Mouse (Mus musculus) adrenal gland, postnatal 25 days (tissue): ENCODE data around the gene Gm4778. TPM values are rescaled to one million over a fixed set of nuclear protein-coding genes. Genes with fewer than 3 reads are reported as not detected.
A peak's percentile ranks its signal among the peaks of the same experiment; 100 is the strongest.
"Not testable (repeated sequence)": the region's sequence is repeated elsewhere in the genome, so short reads cannot be mapped to it uniquely, and the experiment has no call there.

Experiments used
- DNase-seq: peaks from one replicate; pipeline ENCODE4 v3.0.0; 2021; ENCODE audit warnings: mixed read lengths
- long read RNA-seq: library from polyadenylated mRNA; stranded (forward); transcript quantifications from one replicate; pipeline ENCODE4 v2.0.0, GENCODE M21; 2021
- total RNA-seq: library from RNA; stranded (reverse); gene quantifications from 2 replicates; pipeline ENCODE4 v1.2.3, GENCODE M21; 2021

Gene Gm4778
- not detected in 2 replicates for total RNA-seq
- long read RNA-seq: 0 reads

DNA sequence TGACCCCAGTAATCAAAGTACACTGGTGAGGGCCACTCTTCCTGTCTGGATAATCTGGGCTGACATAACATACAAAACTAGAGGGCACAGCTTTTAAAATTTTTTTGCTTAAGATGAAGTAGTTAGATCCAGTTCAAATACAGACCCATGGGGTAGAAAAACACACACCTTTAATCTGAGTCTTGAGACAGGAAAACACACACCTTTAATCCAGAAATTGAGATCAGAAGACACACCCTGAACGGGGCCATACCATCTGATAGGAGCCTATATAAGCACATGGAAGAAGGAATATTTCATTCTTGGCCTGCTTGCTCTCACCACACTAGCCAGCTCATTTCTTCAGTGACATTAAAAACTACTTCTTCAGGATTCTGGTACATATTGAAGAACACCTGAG, at the start of gene Gm4778:
Gene Gm4778, plus strand, starts transcription at position 301 of the 400 bp plus-strand sequence.
- not testable (repeated sequence) for DNase-seq

DNA sequence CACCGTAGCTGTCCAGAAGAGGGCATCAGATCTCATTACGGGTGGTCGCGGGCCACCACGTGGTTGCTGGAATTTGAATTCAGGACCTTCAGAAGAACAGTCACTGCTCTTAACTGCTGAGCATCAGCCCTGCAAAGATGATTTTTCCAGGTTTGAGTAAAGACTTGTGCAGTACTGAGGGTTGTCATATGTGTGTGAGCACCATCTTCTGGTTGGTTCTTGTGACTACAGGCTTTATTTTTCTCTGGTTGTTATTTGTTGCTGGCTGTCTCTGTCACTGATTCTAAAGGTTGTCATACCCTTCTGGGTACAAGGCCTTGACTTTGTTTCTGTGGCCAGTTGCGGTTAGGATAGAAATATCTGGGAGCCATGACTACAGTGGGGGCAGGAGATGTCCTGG, 3.2 kb upstream of the Gm4778 start:
- DNase-seq: no peak

DNA sequence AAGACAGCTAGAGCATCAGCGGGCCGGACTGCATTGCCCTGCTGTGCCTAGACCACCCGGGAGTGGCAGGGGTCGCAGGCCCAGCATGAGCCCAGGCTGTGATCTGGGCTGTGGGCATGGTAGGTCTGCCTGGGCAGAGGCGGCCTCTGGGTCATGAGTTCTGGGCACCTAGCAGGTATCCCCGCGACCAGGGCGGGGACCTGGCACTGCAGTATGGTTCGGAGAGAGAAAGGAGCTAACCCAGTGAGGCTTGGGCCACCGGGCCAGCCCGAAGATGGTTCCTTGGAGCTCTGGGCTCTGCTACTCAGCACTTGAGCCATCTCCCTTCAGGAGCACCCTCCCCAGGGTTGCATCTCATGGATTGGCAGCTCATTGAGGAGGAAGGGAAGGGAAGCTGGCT, 12.2 kb downstream of the Gm4778 start:
- DNase-seq: no peak

DNA sequence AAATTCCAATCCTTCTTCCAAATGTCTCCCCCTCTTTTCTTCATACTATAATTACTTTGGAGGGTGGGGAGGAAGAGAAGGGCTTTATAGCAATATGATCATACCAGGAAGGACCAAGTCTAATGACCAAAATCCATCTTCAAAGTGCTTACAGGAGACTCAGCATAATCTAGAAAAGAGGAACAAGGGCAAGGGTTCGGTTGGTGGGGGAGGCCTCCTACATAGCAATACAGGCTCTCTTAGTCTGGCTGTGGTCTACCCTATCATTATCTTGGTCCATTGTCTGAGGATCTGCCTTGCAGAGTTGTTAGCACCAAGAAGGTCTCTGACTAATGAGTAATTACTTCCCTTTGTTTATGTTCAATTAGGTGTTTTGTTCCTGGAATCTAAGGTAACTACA, 41.6 kb downstream of the Gm4778 start:
- DNase-seq: no peak

DNA sequence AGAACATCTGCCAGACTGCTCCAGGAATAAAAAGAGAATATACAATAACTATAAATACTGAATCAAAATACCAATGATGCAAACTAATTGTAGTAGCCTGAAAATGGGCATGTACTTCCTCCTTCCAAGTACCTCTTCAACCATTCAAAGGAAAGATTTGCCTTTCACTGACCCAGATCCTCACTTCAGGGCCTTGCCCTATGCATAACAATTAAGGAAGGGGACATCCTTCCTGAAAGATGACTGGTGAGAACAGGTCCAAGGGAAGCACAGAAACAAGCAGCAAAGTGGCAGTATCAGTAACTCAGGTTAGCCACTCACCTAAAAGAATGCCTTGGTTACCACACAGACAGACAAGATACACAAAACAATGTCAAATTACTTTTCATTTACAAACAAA, 43.1 kb downstream of the Gm4778 start:
- DNase-seq: no peak

DNA sequence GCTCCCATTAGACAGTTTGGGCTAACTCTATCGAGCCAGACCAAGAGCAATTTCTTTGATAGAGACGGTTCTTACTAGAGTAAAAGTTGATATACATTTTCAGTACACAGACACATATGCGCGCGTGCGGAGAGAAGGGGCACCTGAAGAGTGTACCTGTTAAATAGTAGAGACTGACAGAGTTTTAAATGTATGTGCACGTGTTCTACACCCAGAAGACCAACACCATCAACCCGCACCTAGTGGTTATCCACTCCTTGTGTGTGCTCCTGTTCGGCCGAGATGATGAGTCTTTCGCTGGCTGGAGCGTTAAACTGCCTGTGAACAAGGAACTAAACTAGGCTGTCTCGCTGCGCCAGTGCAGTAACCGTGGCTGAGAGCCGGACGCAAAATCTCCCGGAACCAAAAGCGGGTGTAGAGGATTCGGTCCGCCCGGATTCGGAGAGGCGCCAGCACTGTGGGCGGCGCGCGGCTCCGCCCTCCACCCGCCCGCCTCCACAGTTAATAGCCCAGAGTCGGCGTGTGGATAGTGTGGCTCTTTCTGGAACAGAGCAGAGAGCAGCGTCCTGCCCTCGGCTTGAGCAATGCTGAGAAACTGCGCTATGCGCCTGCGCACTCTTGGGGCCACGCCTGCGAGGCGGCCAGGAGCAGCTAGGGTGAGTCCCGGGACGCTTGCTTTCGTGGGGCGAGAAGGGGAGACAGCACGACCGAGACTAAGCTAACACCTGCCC, 46.0 kb downstream of the Gm4778 start, which contains the start of gene Them4:
Gene Them4, plus strand, starts transcription at position 457 of the 731 bp plus-strand sequence.
- peak; percentile 97 for DNase-seq

DNA sequence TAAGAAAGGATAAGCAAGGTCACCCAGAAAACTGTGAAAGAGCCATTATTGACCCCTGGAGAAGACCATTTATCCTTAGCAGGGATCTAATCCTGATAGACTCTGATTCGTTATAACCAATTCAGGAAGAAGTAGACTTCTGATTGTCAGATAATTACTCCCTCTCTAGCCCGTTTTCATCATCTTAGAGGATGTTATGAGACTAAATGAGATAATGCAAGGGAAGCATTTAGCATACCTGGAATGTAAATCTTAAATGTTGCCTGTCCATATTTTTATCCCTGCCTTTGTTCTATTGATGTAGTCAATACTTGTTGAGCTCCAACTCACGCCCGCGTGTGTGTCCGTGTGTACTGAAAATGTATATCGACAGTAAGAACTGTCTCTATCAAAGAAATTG, 46.7 kb downstream of the Gm4778 start:
- no peak for DNase-seq

DNA sequence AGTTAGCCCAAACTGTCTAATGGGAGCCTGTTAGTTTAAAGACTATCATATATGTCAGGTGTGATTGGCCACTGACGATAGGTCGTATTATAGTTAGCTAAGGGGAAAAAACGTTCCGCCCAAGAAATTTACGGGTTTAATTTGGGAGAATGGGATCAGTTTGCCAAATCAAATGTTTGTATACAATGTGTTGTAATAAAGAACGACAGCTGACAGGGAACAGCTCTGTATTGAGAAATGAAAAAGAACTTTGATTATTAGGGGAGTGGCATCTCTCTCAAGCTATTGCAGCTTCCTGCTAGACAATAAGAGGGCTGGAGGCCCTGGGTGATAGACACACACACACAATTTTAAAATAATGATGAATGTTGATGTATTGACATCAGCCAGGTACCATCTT, 47.1 kb downstream of the Gm4778 start:
- no peak for DNase-seq

DNA sequence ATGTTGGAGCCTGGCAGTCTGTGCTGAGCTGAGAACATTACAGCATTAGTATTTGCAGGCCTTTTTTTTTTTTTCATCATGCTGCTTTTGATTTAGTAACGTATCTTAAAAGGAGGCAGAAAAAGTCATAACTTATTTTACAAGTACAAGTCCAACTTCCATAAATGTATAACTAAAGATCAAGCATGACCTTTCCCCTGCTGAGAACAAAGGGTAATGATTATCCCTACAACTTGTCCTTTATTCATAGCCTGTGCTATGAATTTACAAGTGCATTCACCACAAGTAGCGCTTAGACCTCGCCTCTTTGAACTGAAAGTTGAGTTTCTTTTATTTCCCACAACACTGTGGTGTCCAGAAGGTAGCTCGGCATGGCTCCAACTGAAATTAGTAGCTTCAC, 47.5 kb downstream of the Gm4778 start:
- no peak for DNase-seq

Other genes with a start within 250 kb of the Gm4778 start
- gene Gm9125, start 209.2 kb upstream of the Gm4778 start, total RNA-seq: not detected in 2 replicates
- gene Gm10697, start 191.4 kb upstream of the Gm4778 start, total RNA-seq: not detected in 2 replicates
- not detected in 2 replicates for gene Gm10696, start 85.8 kb upstream of the Gm4778 start, total RNA-seq
- not detected in 2 replicates for gene Gm5286, start 67.3 kb upstream of the Gm4778 start, total RNA-seq
- gene Them4, start 46.1 kb downstream of the Gm4778 start, total RNA-seq: 10.4 and 12.4 TPM in 2 replicates
- gene Them5, start 78.1 kb downstream of the Gm4778 start, total RNA-seq: not detected in 2 replicates
- gene C2cd4d, start 98.4 kb downstream of the Gm4778 start, total RNA-seq: 0.49 TPM in 1 of 2 replicates, not detected in the other
- 13.9 and 19.0 TPM in 2 replicates for gene Rorc, start 108.8 kb downstream of the Gm4778 start, total RNA-seq
- 0.76 and 0.90 TPM in 2 replicates for gene Lingo4, start 134.5 kb downstream of the Gm4778 start, total RNA-seq
- 8.2 and 10.6 TPM in 2 replicates for gene Tdrkh, start 149.2 kb downstream of the Gm4778 start, total RNA-seq
- 69.6 and 71.6 TPM in 2 replicates for gene Mrpl9, start 179.3 kb downstream of the Gm4778 start, total RNA-seq
- not detected in 2 replicates for gene Oaz3, start 179.9 kb downstream of the Gm4778 start, total RNA-seq
- 17.7 and 28.0 TPM in 2 replicates for gene Celf3, start 214.3 kb downstream of the Gm4778 start, total RNA-seq
- 2.2 and 4.0 TPM in 2 replicates for gene Riiad1, start 216.3 kb downstream of the Gm4778 start, total RNA-seq